Mouse (Mus musculus): ENCODE results near the gene Mical3.
A peak's percentile ranks its signal among the peaks of the same experiment; 100 is the strongest.

The Mical3 gene

DNA sequence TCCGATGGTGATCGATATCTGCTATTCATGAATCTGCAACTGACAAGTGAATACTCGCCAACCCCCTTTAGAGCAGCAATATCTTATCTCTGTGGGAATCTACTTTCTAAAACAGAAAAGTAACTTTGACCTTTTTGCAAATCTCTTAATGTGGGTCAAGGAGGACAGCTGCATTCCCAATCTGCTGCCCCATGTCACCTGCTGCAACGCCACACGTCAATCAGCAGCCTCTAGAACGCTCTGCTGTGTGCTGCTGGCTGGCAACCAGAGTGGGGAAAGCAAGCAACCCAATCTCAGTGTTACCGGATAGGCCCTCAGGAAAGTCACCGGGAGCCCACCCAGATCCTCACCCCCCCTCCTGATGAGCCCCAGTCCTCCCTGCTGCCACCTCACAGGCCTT, 79.4 kb downstream of the Mical3 start:
- DNase-seq (ENCODE audit: low spot score) = no peak

GRCm38 (mm10) chr6:121048696-121049095, 82.1 kb downstream of the Mical3 start:
- DNase-seq (ENCODE audit: low spot score) = no peak

DNA sequence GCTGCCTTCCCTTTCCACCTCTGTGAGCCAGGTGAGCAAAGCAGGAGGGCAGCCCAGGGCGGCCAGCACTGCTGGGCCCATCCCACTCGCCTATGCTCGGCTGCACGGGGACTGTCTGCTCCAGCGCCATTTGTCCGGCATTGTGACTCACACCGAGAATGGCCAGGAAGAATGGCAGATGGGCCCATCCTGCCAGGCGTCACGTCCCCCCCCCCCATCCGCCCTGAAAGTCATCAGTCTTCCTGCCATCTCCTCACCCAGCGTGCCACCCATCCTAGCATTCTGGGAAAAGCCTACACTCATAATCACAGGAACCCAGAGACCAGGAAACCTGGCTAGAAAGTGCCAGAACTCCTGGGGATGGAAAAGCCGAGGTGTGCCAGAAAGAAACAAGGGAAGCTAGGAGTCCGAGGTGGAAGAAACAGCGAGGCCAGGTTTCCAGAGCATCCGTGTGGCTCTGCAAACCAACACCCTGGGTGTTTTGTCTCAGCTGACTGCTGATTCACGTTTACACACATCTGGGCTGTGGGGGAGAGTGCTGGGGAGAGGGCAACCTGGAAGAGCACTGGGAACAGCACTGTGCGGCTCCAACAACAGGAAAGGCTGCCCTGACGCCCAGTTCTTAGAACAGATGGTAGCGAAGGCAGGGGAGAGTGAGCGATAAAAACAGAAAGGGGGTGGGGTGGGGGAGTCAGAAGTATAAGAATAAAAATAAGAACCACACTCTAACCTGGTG, 85.3 kb downstream of the Mical3 start:
- no peak for DNase-seq (ENCODE audit: low spot score)

DNA sequence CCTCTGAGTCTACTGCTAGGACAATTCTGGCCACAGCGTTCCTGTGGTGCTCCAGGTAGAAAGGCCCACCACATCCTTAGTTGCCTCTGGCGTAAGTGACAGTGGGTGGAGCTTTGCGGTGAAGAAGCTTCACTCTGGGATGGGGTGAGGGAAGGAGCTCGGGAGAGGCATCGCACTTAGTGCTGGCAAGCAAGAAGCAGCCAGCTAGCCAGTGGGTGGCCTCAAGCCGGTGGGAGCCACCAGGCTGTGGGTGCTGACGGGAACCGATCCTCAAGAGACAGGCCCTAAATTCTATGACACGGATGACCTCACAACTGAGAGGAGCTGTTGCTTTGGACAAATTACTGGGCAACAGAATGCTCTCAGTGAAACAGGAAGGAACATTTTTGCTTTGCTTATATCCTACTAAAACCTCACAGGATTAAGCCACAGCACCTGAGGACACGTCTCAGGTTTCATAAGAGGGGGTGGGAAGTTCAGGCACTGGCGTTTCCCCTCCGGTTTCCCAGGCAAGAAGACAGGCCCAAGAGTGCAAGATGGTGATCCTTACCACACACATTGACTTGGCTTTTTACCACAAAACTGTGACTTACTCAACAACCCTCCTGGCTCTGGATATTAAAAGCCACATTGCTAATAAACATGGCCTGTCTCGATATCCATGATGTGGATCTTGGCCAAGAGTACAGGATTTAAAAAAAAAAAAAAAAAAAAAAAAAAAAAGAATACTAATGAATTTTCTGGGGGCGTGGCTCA, 87.2 kb downstream of the Mical3 start:
- no peak for DNase-seq (ENCODE audit: low spot score)

DNA sequence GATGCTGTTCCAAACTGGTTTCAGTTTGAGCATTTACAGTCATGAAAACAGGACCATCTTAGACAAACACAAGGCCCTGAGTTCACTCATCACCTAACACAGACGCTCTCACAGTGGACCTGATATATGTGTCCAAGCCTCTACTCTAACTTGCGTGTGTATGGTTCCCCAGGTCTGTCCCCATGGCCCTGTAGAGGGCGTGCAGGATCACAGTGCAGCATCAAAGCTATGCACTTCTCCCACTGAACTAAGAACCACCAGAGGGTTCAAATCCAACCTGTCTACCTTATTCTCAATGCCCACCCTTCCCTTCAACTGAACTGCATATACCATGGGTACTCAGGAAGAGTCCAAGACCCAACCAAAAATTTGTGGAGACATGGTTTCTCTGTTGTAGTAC, 91.1 kb downstream of the Mical3 start:
- DNase-seq (ENCODE audit: low spot score) = no peak

GRCm38 (mm10) chr6:121039286-121039685, 91.5 kb downstream of the Mical3 start:
- no peak for DNase-seq (ENCODE audit: low spot score)

GRCm38 (mm10) chr6:121037086-121037485, 93.7 kb downstream of the Mical3 start:
- DNase-seq (ENCODE audit: low spot score) = no peak

- DNase-seq (ENCODE audit: low spot score) = no peak
These were observed 94.9 kb downstream of the Mical3 start for GRCm38 (mm10) chr6:121035929-121036328.

- DNase-seq (ENCODE audit: low spot score) = no peak
These were observed 95.5 kb downstream of the Mical3 start for GRCm38 (mm10) chr6:121035268-121035667.

- no peak for DNase-seq (ENCODE audit: low spot score)
These were observed 97.5 kb downstream of the Mical3 start for GRCm38 (mm10) chr6:121033250-121033649.

GRCm38 (mm10) chr6:121031370-121031769, 99.4 kb downstream of the Mical3 start:
- no peak for DNase-seq (ENCODE audit: low spot score)

DNA sequence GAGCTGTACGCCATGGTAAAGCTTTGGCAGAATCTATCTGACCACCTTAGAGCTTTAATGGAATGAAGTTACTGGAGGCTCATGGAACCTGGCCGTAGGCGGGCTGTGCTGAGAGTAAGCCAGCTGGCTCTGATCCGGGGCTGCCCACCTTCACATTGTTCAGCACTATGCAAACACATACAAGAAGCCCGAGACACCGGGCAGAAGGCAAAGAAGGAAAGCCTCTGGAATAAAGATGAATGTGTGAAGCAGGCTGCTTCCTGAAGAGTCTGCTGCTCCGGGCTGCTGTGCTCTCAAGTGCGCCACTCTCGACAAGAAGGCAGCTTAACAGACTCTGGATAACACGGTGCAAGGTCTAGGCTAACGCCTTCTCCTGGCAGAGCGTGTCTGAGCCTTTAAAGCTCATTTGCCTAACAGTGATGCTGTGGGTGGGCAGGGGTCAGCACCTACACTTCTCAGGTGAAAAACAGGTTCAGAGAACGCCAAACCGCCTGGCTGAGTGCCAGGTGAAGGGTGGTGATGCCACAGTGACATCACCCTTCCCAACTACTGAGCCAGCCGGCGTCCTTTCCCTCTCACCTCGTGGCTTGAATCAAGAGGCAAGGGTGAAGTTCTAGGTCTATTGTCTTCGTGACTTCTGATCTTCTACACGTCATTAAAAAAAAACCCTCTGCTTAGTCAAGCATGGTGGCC, 100.8 kb downstream of the Mical3 start:
- DNase-seq (ENCODE audit: low spot score) = no peak

DNA sequence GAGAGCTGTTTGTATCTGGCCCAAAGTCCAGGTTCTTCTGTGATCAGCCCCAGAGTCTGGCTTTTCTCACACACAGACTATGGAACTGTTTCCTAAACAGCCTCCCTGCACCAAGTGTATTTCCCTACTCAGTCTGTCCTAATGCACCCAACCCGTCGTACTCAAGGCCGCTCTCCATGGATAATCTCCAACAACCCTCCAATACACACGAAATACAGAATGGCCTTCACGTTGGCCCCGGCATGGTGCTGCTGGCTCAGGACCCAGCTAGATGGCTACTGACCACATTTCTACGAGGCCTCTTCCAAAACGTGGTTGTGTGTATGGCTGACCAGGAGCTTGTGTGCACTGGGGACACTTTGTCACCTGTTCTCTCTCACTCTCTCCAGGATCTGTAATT, 102.3 kb downstream of the Mical3 start:
- no peak for DNase-seq (ENCODE audit: low spot score)

- DNase-seq (ENCODE audit: low spot score) = peak; percentile 58
These were observed 103.5 kb downstream of the Mical3 start for GRCm38 (mm10) chr6:121027314-121027713.

- no peak for DNase-seq (ENCODE audit: low spot score)
These were observed 103.9 kb downstream of the Mical3 start for GRCm38 (mm10) chr6:121026866-121027265.

DNA sequence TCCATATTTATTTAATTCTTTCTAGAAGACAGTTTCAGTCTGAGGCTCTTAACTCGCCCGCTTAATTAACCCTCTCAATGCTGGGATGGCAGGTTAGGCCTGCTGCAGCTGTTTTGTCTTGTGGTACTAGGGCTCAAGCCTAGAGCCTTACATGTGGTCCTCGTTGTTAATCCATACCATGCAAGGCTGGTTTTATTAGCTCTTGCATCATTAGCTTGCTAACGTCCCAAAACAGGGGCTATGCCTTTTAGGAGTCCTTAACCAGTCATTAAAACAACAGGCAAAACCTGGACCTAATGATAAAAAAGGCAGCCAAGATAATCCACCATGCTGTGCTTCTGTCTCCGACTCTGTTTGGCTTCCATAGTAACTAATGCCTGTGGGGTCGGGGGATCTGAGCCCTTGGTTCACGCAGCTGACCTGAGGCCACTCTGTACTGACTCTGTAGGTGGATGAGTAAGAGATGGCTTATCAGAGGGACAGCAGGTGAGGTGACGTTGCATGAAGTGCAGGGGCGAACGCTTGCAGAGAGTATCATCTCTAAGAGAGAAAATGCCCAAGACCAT, 104.7 kb downstream of the Mical3 start:
- DNase-seq (ENCODE audit: low spot score) = no peak

GRCm38 (mm10) chr6:121018147-121018546, 112.7 kb downstream of the Mical3 start:
- DNase-seq (ENCODE audit: low spot score) = no peak

GRCm38 (mm10) chr6:121017436-121018031, 113.3 kb downstream of the Mical3 start:
- DNase-seq (ENCODE audit: low spot score) = peak; percentile 43

DNA sequence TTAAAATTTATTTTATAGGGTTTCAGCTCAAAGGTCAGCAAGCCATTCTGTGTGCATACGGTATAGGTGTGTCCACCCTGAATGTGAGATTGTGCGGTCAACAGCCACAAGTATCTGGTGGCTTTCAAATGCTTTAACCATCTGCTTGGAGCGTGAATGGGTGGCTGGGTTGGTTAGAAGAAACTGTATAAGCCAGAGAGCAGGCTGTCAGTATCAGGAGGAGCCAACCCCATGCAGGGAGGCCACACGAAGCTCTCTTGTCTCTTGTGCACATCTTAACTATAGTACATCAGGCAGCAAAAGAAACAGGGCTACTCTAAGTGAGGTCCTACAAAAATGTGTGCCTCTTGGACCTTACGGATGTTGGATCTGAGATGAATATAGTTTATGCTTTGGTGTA, 114.7 kb downstream of the Mical3 start:
- no peak for DNase-seq (ENCODE audit: low spot score)

- no peak for DNase-seq (ENCODE audit: low spot score)
These were observed 116.5 kb downstream of the Mical3 start for GRCm38 (mm10) chr6:121014339-121014738.

GRCm38 (mm10) chr6:121013750-121014149, 117.0 kb downstream of the Mical3 start:
- peak; percentile 64 for DNase-seq (ENCODE audit: low spot score)

GRCm38 (mm10) chr6:121011709-121012108, 119.1 kb downstream of the Mical3 start:
- DNase-seq (ENCODE audit: low spot score) = no peak

Measured in ovary, postnatal 36 days (tissue).